Mouse (Mus musculus): ENCODE data around the gene Gm16434. TPM values are rescaled to one million over a fixed set of nuclear protein-coding genes. Genes with fewer than 3 reads are reported as not detected.
"Not testable (repeated sequence)": the region's sequence is repeated elsewhere in the genome, so short reads cannot be mapped to it uniquely, and the experiment has no call there.

Gm16434 gene
- polyA plus RNA-seq (2014; fragmentation: Nextera tagmentation; extraction: Ambion mirVana): not detected in 2 replicates

GRCm38 (mm10) chr14:7194440-7194839 lies at the start of gene Gm16434:
Gene Gm16434 (minus strand): TSS chr14:7194540.
- not testable (repeated sequence) for H3K9ac ChIP-seq (replicated peaks; ENCODE audit: low read depth, low read length); H3K4me3 ChIP-seq (ENCODE audit: low read depth, low read length); H3K9me3 ChIP-seq (ENCODE audit: control insufficient read depth, low read depth, low read length); H3K27me3 ChIP-seq (ENCODE audit: control insufficient read depth, insufficient read depth, low read length); H3K36me3 ChIP-seq (ENCODE audit: control insufficient read depth, insufficient read depth, low read length); H3K4me2 ChIP-seq (replicated peaks; ENCODE audit: low read depth, low read length); H3K27ac ChIP-seq (ENCODE audit: low read length); H3K4me1 ChIP-seq (ENCODE audit: control insufficient read depth, insufficient read depth, low read length); ATAC-seq (ENCODE audit: insufficient number of reproducible peaks, insufficient read depth, low FRiP score, low read depth)
- WGBS: no CpG with 5 or more reads among the region's 2 CpGs

DNA sequence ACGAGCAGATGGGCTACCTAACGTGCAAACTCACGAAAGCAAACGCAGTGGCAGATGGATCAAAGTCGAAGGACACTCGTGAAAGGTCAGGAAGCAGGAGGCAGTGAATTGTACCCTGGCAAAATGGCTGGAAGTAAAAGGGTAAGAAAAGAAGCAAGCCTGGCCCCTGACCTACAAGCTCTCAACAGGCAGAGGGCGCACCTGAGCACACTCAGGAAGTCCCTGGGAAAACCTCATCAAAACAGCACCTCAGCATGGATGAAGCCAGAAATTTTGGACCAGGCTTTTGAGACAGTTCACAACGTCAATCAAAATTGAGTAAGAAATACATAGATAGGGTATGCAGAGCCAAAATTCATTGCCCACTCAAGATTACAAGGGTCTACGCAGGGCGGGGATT lies 49.2 kb upstream of the Gm16434 start:
- 8% methylated on average over 7 of the region's 10 CpGs for WGBS

DNA sequence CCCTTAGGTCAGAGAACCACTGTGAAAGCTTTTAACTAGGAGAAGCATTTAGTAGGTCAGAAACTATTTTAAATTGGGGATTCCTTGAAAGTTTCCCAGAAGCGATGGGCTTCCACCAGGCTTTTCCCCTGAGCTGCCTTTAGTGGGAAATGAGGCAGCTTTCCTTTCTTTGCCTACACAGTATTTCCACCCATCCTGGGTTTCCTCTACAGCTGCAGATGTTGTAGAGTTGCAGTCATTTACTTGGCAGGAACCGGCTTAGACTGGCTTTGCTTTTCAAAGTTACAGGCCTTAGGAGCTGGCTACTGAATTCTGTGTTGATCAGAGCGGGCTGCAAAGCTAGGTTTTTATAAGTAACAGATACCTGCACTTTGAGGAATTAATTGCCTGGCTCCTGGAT lies 5.7 kb upstream of the Gm16434 start:
- not testable (repeated sequence) for H3K4me3 ChIP-seq (ENCODE audit: low read depth, low read length); H3K9me3 ChIP-seq (ENCODE audit: control insufficient read depth, low read depth, low read length); H3K4me1 ChIP-seq (ENCODE audit: control insufficient read depth, insufficient read depth, low read length); H3K9ac ChIP-seq (replicated peaks; ENCODE audit: low read depth, low read length); H3K4me2 ChIP-seq (replicated peaks; ENCODE audit: low read depth, low read length); H3K27ac ChIP-seq (ENCODE audit: low read length); H3K36me3 ChIP-seq (ENCODE audit: control insufficient read depth, insufficient read depth, low read length); ATAC-seq (ENCODE audit: insufficient number of reproducible peaks, insufficient read depth, low FRiP score, low read depth); H3K27me3 ChIP-seq (ENCODE audit: control insufficient read depth, insufficient read depth, low read length)
- 94% methylated on average over 2 of the region's 3 CpGs for WGBS

More for the DNA sequence above, 49.2 kb upstream of the Gm16434 start:
- H3K9me3 ChIP-seq (ENCODE audit: control insufficient read depth, low read depth, low read length); H3K9ac ChIP-seq (replicated peaks; ENCODE audit: low read depth, low read length); H3K4me1 ChIP-seq (ENCODE audit: control insufficient read depth, insufficient read depth, low read length); H3K36me3 ChIP-seq (ENCODE audit: control insufficient read depth, insufficient read depth, low read length); H3K27ac ChIP-seq (ENCODE audit: low read length); H3K4me2 ChIP-seq (replicated peaks; ENCODE audit: low read depth, low read length); H3K27me3 ChIP-seq (ENCODE audit: control insufficient read depth, insufficient read depth, low read length); ATAC-seq (ENCODE audit: insufficient number of reproducible peaks, insufficient read depth, low FRiP score, low read depth); H3K4me3 ChIP-seq (ENCODE audit: low read depth, low read length): not testable (repeated sequence)

- H3K27me3 ChIP-seq (ENCODE audit: control insufficient read depth, insufficient read depth, low read length); H3K4me1 ChIP-seq (ENCODE audit: control insufficient read depth, insufficient read depth, low read length); H3K4me3 ChIP-seq (ENCODE audit: low read depth, low read length); ATAC-seq (ENCODE audit: insufficient number of reproducible peaks, insufficient read depth, low FRiP score, low read depth); H3K9me3 ChIP-seq (ENCODE audit: control insufficient read depth, low read depth, low read length); H3K36me3 ChIP-seq (ENCODE audit: control insufficient read depth, insufficient read depth, low read length); H3K4me2 ChIP-seq (replicated peaks; ENCODE audit: low read depth, low read length); H3K27ac ChIP-seq (ENCODE audit: low read length); H3K9ac ChIP-seq (replicated peaks; ENCODE audit: low read depth, low read length): not testable (repeated sequence)
- WGBS: no CpG with 5 or more reads among the region's 37 CpGs
Observed at GRCm38 (mm10) chr14:7174483-7174971, 19.8 kb downstream of the Gm16434 start, which contains the start of gene Gm3512. Gene Gm3512 (minus strand): TSS chr14:7174533.

Other genes with a start within 250 kb of the Gm16434 start
- gene Gm6356, start 220.7 kb downstream of the Gm16434 start, polyA plus RNA-seq (2014; fragmentation: Nextera tagmentation; extraction: Ambion mirVana): not detected in 2 replicates
- gene Gm10406, start 167.1 kb downstream of the Gm16434 start, polyA plus RNA-seq (2014; fragmentation: Nextera tagmentation; extraction: Ambion mirVana): 1.8 and 2.3 TPM in 2 replicates
- not detected in 2 replicates for gene Gm3685, start 149.6 kb downstream of the Gm16434 start, polyA plus RNA-seq (2014; fragmentation: Nextera tagmentation; extraction: Ambion mirVana)
- gene Gm3696, start 93.9 kb downstream of the Gm16434 start, polyA plus RNA-seq (2014; fragmentation: Nextera tagmentation; extraction: Ambion mirVana): 2.1 and 2.9 TPM in 2 replicates
- gene Gm6676, start 69.1 kb downstream of the Gm16434 start, polyA plus RNA-seq (2014; fragmentation: Nextera tagmentation; extraction: Ambion mirVana): not detected in 2 replicates
- gene Gm3512, start 20.0 kb downstream of the Gm16434 start, polyA plus RNA-seq (2014; fragmentation: Nextera tagmentation; extraction: Ambion mirVana): 6.6 and 7.4 TPM in 2 replicates
- gene Gm3727, start 70.2 kb upstream of the Gm16434 start, polyA plus RNA-seq (2014; fragmentation: Nextera tagmentation; extraction: Ambion mirVana): not detected in 2 replicates
- 1.3 and 1.5 TPM in 2 replicates for gene Gm3739, start 120.5 kb upstream of the Gm16434 start, polyA plus RNA-seq (2014; fragmentation: Nextera tagmentation; extraction: Ambion mirVana)
- gene Gm5797, start 137.9 kb upstream of the Gm16434 start, polyA plus RNA-seq (2014; fragmentation: Nextera tagmentation; extraction: Ambion mirVana): not detected in 2 replicates
- not detected in 2 replicates for gene Gm8374, start 170.6 kb upstream of the Gm16434 start, polyA plus RNA-seq (2014; fragmentation: Nextera tagmentation; extraction: Ambion mirVana)

Measured in stomach, embryonic 14.5 days (tissue).